ENCODE assay signal across 8 mouse cellular contexts in the genomic region with DNA sequence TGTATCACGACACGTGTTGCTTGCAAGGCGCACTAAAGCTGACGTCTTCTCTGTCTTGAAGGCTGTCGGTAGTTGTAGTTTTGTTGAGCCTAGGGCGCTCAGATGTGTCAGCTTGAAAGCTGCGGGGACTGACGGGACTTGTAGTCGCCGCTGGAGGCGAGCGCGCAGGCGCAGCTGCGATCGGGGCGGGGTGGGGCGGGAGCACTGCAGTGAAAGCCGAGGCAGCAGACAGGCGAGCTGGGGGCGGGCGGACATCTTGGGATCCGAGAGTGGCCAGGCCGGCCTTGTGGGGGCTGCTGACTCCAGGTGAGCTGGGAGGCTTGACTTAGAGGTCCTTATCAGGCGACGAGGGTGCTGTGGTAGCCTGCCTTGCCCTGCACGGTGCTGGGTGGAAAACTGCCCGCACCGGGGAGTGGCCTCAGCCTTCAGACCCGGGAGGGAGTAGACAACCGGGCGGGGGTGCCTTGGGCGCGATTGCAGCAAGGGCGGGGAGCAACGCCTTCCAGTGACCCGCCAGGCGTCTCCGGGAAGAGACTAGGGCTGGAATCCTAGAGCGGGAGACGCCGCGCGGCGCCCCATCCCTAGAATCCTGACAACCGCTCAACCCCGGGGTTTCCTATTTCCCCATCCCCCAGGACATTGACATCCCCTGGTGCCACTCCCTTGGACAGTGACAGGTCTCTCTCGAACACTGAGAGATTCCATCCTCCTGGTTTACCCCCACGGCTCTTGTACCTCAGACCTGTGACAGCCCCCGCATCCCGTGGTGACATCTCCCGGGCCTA. TPM values are rescaled to one million over a fixed set of nuclear protein-coding genes. Genes with fewer than 3 reads are reported as not detected.
DNase-seq lines count a peak whose midpoint lies in the region; ATAC-seq and TF ChIP-seq lines count a peak whose summit lies in the region.

A gene (plus strand): TSS at position 183 of the 785 bp plus-strand sequence.

- TF ChIP-seq POLR2A in bone marrow macrophage, adult 2 months (IDR thresholded peaks at IDR 0.05; ENCODE audit: borderline replicate concordance, low read depth, low read length), result no peak
- TF ChIP-seq POLR2A in embryonic fibroblast, embryonic 13.5 days (IDR thresholded peaks at IDR 0.05; ENCODE audit: low read depth, low read length), result peak; percentile 82

- no peaks in the 10 kb centered on the region for H3K9me3 ChIP-seq in kidney, embryonic 14.5 days (ENCODE audit: control insufficient read depth, low read length)
- H3K9me3 ChIP-seq in limb, embryonic 15.5 days, result no peaks in the 10 kb centered on the region

- under 1% methylated on average over 52 of the region's 52 CpGs for WGBS in kidney, embryonic 14.5 days
- WGBS in limb, embryonic 15.5 days, result under 1% methylated on average over 52 of the region's 52 CpGs

- H3K4me2 ChIP-seq in kidney, embryonic 14.5 days (replicated peaks; ENCODE audit: low read depth, low read length), result peak within 1 kb of the TSS; percentile 76
- H3K4me2 ChIP-seq in limb, embryonic 15.5 days, result peak within 1 kb of the TSS; percentile 64

- DNase-seq in A20 (ENCODE audit: low read depth, low spot score), result peak; percentile 99
- peak; percentile 97 to 98 for DNase-seq in heart, adult 9 months (ENCODE audit: low spot score in 2 of 2)
- DNase-seq in monocyte, adult 2 months (ENCODE audit: low read depth in 1 of 2, low spot score in 2 of 2), result peak; percentile 82 to 92
- peak; percentile 97 to 98 for DNase-seq in spleen, postnatal 36 days (ENCODE audit: low spot score in 2 of 2)

- H3K4me3 ChIP-seq in bone marrow macrophage, adult 2 months (ENCODE audit: insufficient read depth, low read length), result peak within 1 kb of the TSS; percentile 74
- H3K4me3 ChIP-seq in embryonic fibroblast, embryonic 13.5 days (ENCODE audit: insufficient read depth, low read length), result peak within 1 kb of the TSS; percentile 87
- H3K4me3 ChIP-seq in kidney, embryonic 14.5 days (ENCODE audit: low read length), result peak within 1 kb of the TSS; percentile 78
- peak within 1 kb of the TSS; percentile 90 for H3K4me3 ChIP-seq in limb, embryonic 15.5 days

- peak; percentile 97 for ATAC-seq in kidney, embryonic 14.5 days (ENCODE audit: low FRiP score, low TSS enrichment)
- peak; percentile 98 for ATAC-seq in limb, embryonic 15.5 days (ENCODE audit: insufficient number of reproducible peaks, low FRiP score, low TSS enrichment, low read depth)

- H3K27ac ChIP-seq in bone marrow macrophage, adult 2 months (ENCODE audit: insufficient read depth, low read depth, low read length), result peak within 1 kb of the TSS; percentile 96
- H3K27ac ChIP-seq in embryonic fibroblast, embryonic 13.5 days (ENCODE audit: insufficient read depth, low read length), result peak within 1 kb of the TSS; percentile 70
- H3K27ac ChIP-seq in kidney, embryonic 14.5 days (ENCODE audit: low read depth, low read length), result peak within 1 kb of the TSS; percentile 72
- H3K27ac ChIP-seq in limb, embryonic 15.5 days, result peak within 1 kb of the TSS; percentile 82

- H3K9ac ChIP-seq in kidney, embryonic 14.5 days (ENCODE audit: low read depth, low read length), result peak within 1 kb of the TSS; percentile 81
- H3K9ac ChIP-seq in limb, embryonic 15.5 days, result peak within 1 kb of the TSS; percentile 89

- H3K27me3 ChIP-seq in kidney, embryonic 14.5 days (ENCODE audit: control insufficient read depth, insufficient read depth, low read length), result no peaks in the 10 kb centered on the region
- no peaks in the 10 kb centered on the region for H3K27me3 ChIP-seq in limb, embryonic 15.5 days

- TF ChIP-seq CTCF in bone marrow macrophage, adult 2 months (IDR thresholded peaks at IDR 0.05; ENCODE audit: low read depth, low read length), result no peak
- no peak for TF ChIP-seq CTCF in embryonic fibroblast, embryonic 13.5 days (IDR thresholded peaks at IDR 0.05; ENCODE audit: borderline replicate concordance, insufficient read depth, low read length)

- H3K4me1 ChIP-seq in bone marrow macrophage, adult 2 months (ENCODE audit: control insufficient read depth, insufficient read depth, low read length), result peaks cover 29% of the 10 kb centered on the region
- H3K4me1 ChIP-seq in embryonic fibroblast, embryonic 13.5 days (ENCODE audit: control insufficient read depth, insufficient read depth, low read length), result peaks cover 4% of the 10 kb centered on the region; the same call in 1 of the 2 replicates
- H3K4me1 ChIP-seq in kidney, embryonic 14.5 days (ENCODE audit: control insufficient read depth, insufficient read depth, low read length), result peaks cover 22% of the 10 kb centered on the region
- H3K4me1 ChIP-seq in limb, embryonic 15.5 days, result peaks cover 26% of the 10 kb centered on the region

- peaks cover 56% of the 10 kb centered on the region for H3K36me3 ChIP-seq in kidney, embryonic 14.5 days (ENCODE audit: control insufficient read depth, insufficient read depth, low read length)
- peaks cover 56% of the 10 kb centered on the region for H3K36me3 ChIP-seq in limb, embryonic 15.5 days

RNA-seq across cellular contexts. Expression of the gene that starts here (rescaled TPM):
- polyA plus RNA-seq in bone marrow macrophage, adult 2 months (2012; ENCODE audit: insufficient read depth, insufficient read length, missing spikeins), result 348 and 391 TPM in 2 replicates
- 448 and 450 TPM in 2 replicates for polyA plus RNA-seq in embryonic fibroblast, embryonic 13.5 days (2011; ENCODE audit: insufficient read length, low read depth, missing spikeins)
- 607 TPM in 2 replicates for polyA plus RNA-seq in kidney, embryonic 14.5 days (2014; fragmentation: Nextera tagmentation; extraction: Ambion mirVana)
- polyA plus RNA-seq in limb, embryonic 15.5 days (2015; fragmentation: Nextera tagmentation; extraction: Ambion mirVana), result 572 and 581 TPM in 2 replicates

Comparison
In these comparisons a context has a peak if more than half of its experiments do, and no peak if none do; other contexts are left out.
1. Peak in every context shown above with its lines: DNase-seq, ATAC-seq, H3K4me3 ChIP-seq and H3K27ac ChIP-seq.